In the genomic region with DNA sequence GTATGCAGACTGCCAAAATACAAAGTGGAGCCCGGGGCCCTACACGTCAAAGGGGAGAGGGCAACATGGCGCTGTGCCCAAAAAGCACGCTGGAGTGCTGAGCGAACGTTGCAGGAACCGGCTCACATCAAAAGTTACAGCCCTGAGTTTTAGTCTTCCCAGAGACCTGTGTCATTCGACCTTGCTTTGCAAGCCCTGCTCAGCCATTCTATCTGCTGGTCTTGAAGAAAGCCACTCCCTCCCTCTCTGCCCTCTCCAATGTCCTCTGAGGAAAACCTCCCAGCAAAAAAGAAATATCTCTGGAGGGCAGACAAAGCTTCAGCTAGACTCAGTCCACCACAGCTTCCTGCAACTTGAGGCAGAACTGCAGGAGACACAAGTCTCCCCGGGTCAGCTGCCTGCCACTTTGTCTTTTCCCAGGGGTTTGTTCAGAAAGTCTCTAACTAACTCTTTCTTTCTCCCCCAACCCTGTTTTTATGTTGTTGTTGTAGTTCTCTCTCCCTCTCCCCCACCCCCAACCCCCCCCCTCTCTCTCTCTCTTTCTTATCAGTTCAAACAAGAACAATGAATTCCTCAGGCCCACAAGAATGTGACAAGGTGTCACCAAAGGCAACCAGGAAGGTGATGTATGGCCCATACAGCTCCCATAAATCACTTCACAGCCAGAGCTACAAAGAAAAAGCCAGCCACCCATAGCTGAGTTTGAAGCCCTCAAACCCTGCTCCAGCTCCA, we compare ENCODE assay signal across 8 mouse cellular contexts. TPM values are rescaled to one million over a fixed set of nuclear protein-coding genes. Genes with fewer than 3 reads are reported as not detected.
DNase-seq lines count a peak whose midpoint lies in the region; ATAC-seq and TF ChIP-seq lines count a peak whose summit lies in the region.
"Had no signal": no experiment of that assay in that cellular context is flagged by ENCODE, and none has a peak within 500 bp of the region (broad histone marks: within the 10 kb centered on the region; RNA-seq: fewer than 3 reads in every experiment).

No protein-coding gene starts in this region.

- peak overlapping the region; percentile 1; the same call in 1 of the 2 replicates for H3K9ac ChIP-seq in kidney, embryonic 14.5 days (ENCODE audit: low read depth, low read length)
- H3K9ac ChIP-seq in limb, embryonic 15.5 days, result no peak overlapping the region

- peaks cover 63% of the 10 kb centered on the region for H3K4me1 ChIP-seq in kidney, embryonic 14.5 days (ENCODE audit: control insufficient read depth, insufficient read depth, low read length)
- H3K4me1 ChIP-seq in limb, embryonic 15.5 days, result peaks cover 36% of the 10 kb centered on the region

- POLR2A ChIA-PET in Patski (lab: Charles Lee), result interaction anchor here (1.0 kb wide), 1 partner anchor 56 kb away, joined by 5 read pairs; no protein-coding TSS in a partner anchor

- no peak for DNase-seq in kidney, postnatal 36 days
- DNase-seq in Patski (ENCODE audit: low read depth, low spot score), result no peak

- H3K4me2 ChIP-seq in kidney, embryonic 14.5 days (replicated peaks; ENCODE audit: low read depth, low read length), result peak overlapping the region; percentile 3; the same call in 1 of the 2 replicates
- H3K4me2 ChIP-seq in limb, embryonic 15.5 days, result no peak overlapping the region

- no peaks in the 10 kb centered on the region for H3K9me3 ChIP-seq in kidney, embryonic 14.5 days (ENCODE audit: control insufficient read depth, low read length)
- H3K9me3 ChIP-seq in limb, embryonic 15.5 days, result no peaks in the 10 kb centered on the region

- 10% methylated on average over 9 of the region's 9 CpGs for WGBS in kidney, embryonic 14.5 days
- 21% methylated on average over 9 of the region's 9 CpGs for WGBS in limb, embryonic 15.5 days

- in situ Hi-C loops in Patski (cut with MboI; ENCODE audit: low pct_unique_long_range_greater_than_20kb), result loop anchor here (25.0 kb wide), 1 partner anchor 429 kb away; no protein-coding TSS in a partner anchor

- CTCF ChIA-PET in Patski (lab: Charles Lee), result no interaction called here

- H3K4me3 ChIP-seq in kidney, embryonic 14.5 days (ENCODE audit: low read length), result no peak overlapping the region
- H3K4me3 ChIP-seq in limb, embryonic 15.5 days, result no peak overlapping the region

- ATAC-seq in kidney, embryonic 14.5 days (ENCODE audit: low FRiP score, low TSS enrichment), result peak; percentile 84
- peak; percentile 31 for ATAC-seq in Patski
- ATAC-seq in common myeloid progenitor, adult 5-6 weeks (replicated peaks; ENCODE audit: low read depth, poor library complexity, severe bottlenecking), result peak; percentile 57
- no peak for ATAC-seq in limb, embryonic 15.5 days (ENCODE audit: insufficient number of reproducible peaks, low FRiP score, low TSS enrichment, low read depth)
- no peak for ATAC-seq in erythroblast, adult 5-6 weeks (replicated peaks; ENCODE audit: low FRiP score, poor library complexity, severe bottlenecking)
- ATAC-seq in monocyte, adult 5-6 weeks (replicated peaks; ENCODE audit: insufficient number of reproducible peaks, low FRiP score, low TSS enrichment, poor library complexity, severe bottlenecking), result no peak

- no peak for TF ChIP-seq CTCF in Patski (IDR thresholded peaks at IDR 0.05)

- no peaks in the 10 kb centered on the region for H3K27me3 ChIP-seq in kidney, embryonic 14.5 days (ENCODE audit: control insufficient read depth, insufficient read depth, low read length)
- no peaks in the 10 kb centered on the region for H3K27me3 ChIP-seq in Patski
- no peaks in the 10 kb centered on the region for H3K27me3 ChIP-seq in limb, embryonic 15.5 days

- peaks cover 29% of the 10 kb centered on the region for H3K36me3 ChIP-seq in kidney, embryonic 14.5 days (ENCODE audit: control insufficient read depth, insufficient read depth, low read length)
- H3K36me3 ChIP-seq in limb, embryonic 15.5 days, result no peaks in the 10 kb centered on the region
- H3K36me3 ChIP-seq: G1E had no signal

- peak overlapping the region; percentile 86 for H3K27ac ChIP-seq in kidney, embryonic 14.5 days (ENCODE audit: low read depth, low read length)
- 0 out of 2 replicates have a peak overlapping the region, but pooled peaks have one; percentile 6 for H3K27ac ChIP-seq in limb, embryonic 15.5 days

RNA-seq across cellular contexts. Expression of a gene that starts 43.4 kb away (rescaled TPM):
- polyA plus RNA-seq in kidney, embryonic 14.5 days (2014; fragmentation: Nextera tagmentation; extraction: Ambion mirVana), result 54.3 and 80.2 TPM in 2 replicates
- 12.5 TPM for polyA plus RNA-seq in Patski (2021)
- 6.1 and 7.0 TPM in 2 replicates for total RNA-seq in common myeloid progenitor, adult 5-6 weeks (2017)
- 11.0 and 18.4 TPM in 2 replicates for polyA plus RNA-seq in limb, embryonic 15.5 days (2015; fragmentation: Nextera tagmentation; extraction: Ambion mirVana)
- not detected in 2 replicates for total RNA-seq in erythroblast, adult 5-6 weeks (2015; ENCODE audit: low replicate concordance)
- total RNA-seq in erythroblast, adult 5-6 weeks (2017; ENCODE audit: low replicate concordance), result 0.14 TPM in 1 of 2 replicates, not detected in the other
- not detected in 3 replicates for total RNA-seq in monocyte, adult 5-6 weeks (2017)
- polyA plus RNA-seq: G1E had no signal

Comparison
In these comparisons a context has a peak if more than half of its experiments do, and no peak if none do; other contexts are left out.
1. ATAC-seq: peak in kidney, embryonic 14.5 days (single experiment), Patski (single experiment) and common myeloid progenitor, adult 5-6 weeks (single experiment); none in limb, embryonic 15.5 days (single experiment), erythroblast, adult 5-6 weeks (single experiment) and monocyte, adult 5-6 weeks (single experiment).